Mouse (Mus musculus) testis, postnatal 14 days (tissue): Measurements from ENCODE around the gene Rgma.
A peak's percentile ranks its signal among the peaks of the same experiment; 100 is the strongest.

Experiments
- DNase-seq: peaks from one replicate; pipeline ENCODE4 v3.0.0; 2021; ENCODE audit warnings: low spot score

The Rgma gene

DNA sequence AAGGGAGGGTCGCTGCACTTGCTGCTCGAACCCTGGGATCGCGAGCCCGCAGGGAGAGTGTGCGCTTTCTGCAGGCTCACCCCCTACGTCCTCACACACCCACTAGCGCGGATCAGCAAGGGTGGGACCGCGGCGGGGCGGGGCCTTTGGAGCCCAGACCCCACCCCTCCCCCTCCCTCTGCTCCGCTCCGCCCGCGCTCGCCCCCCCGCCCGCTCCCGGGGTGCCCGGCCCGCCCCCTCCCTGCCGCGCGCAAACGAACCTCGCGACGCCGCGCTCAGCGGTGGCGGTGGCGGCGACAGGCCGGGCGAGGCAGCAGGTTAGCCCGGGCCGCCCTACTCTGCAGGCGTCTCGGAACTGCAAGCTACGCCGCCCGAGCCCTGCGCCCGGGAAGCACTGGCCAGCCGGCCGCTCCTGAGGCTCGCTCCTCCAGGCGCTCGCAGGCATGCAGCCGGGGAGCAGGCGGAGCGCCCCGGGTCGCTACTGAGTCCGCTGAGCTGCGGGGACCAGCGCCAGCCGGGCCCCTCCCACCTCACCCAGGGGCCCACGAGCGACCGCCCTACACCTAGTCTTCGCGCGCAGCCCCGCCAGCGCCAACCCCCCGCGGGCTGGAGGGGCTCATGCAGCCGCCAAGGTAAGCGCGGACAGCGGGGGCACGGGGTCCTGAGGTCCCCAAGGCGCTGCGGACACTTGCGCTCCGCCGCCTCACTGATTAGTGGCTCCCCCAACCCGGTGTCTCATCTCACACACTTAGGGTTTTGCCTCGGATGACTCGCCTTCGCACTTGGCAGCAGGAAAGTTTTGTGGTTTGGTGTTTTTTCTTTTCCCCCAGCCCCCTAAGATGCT lies at the start of gene Rgma:
Gene Rgma, plus strand, starts transcription at position 253 of the 844 bp plus-strand sequence.
- peak; percentile 74 for DNase-seq

DNA sequence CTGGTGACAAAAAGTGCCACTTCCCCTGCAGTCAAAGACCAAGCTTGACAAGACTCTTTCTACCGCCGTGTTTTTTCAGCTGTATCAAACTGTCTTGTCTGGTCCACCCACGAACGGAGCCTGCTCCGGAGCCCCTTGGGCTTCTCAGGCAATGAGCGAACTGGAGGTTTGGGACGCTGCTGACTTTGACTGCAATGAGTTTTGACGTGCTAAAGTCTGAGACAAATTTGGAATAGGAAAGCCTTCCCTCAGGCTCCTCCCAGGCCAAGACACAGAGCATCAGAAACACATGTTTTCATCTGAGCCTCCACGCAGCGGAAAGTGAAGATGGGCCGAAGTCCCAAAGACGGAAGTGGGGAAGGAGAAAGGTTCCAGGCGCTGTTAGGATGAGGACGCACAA lies 49.1 kb upstream of the Rgma start:
- DNase-seq, result no peak

DNA sequence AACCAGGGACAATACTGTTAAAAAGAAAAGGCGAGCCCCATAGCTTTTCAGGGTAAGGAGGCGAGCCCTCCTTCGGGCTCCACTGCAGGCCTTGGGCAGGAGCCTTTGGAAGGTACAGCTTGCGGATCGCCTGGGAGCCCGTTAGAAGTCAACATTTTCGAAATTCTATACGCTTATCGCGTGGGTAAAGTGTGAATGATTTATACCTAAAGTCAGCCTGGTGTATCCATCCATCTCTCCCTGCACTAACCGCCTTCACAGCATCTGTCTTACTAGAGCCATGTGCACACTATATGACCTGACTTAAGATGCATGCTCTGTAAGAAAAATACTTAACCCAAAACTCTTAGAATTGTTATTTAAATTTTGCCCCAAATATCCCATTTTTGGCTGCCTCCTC lies 48.6 kb upstream of the Rgma start:
- no peak for DNase-seq

DNA sequence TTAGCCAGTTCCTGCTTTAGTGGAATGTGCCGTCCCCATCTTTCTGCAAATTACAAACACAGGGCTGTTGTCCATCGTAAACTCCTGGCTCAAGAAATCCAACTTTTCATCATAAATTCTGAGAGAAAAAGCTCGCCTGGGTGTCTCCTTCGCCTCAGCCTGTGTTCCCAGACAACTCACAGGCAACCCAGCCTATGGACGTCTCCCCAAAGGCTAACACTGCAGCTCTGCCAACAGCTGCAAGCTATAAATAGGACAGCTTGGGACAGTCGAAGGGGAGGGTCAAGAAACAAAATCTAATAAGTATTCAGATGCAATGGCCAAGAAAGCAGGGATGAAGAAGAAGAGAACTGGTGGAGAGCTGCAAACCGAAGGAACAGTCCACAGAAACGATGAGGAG lies 48.1 kb upstream of the Rgma start:
- DNase-seq, result no peak

- no peak for DNase-seq
Measured at GRCm38 (mm10) chr7:73327652-73328051, 47.7 kb upstream of the Rgma start.

GRCm38 (mm10) chr7:73328653-73329207 lies 46.6 kb upstream of the Rgma start:
- DNase-seq, result no peak

DNA sequence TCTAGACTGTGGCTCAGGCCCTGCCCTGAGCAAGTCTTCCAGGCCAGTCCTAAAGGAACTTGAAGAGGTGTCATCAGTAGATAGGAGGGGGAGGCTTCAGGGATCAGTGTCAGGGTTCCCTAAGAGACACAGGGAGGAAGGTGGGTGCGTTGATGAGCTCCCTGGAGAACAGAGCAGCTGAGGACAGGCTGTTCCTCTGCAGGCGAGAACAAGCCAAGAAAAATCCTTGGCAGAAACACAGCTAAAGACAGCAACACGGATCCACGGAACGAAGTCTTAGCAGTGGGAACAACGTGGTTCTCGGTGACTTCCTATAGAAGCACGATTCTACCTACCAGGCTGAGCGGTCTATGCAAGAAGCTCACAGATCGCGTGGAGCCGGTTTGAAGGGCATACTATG lies 44.6 kb upstream of the Rgma start:
- DNase-seq, result peak; percentile 74

DNA sequence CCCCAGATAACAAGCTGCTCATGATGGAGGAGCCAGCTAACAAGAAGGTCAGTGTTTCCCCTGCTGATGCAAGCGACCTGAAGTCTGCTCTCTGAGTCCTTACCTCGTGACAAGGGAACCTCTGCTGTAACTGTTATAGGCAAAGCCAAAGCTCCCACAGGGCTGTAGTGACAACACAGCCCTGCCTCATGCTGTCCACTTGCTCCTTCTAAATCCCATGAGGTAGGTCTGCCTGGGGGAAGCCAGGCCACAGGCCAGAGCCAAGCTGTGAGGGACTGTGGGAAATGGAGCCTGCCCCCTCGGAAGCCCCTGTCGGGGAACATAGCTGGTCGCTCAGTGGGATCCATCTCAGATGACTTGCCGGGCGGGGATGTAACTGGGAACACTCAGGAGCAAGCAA lies 43.7 kb upstream of the Rgma start:
- peak; percentile 48 for DNase-seq

- no peak for DNase-seq
Measured at GRCm38 (mm10) chr7:73333398-73333988, 41.8 kb upstream of the Rgma start.

- peak; percentile 74 for DNase-seq
Measured at GRCm38 (mm10) chr7:73334883-73335282, 40.4 kb upstream of the Rgma start.

DNA sequence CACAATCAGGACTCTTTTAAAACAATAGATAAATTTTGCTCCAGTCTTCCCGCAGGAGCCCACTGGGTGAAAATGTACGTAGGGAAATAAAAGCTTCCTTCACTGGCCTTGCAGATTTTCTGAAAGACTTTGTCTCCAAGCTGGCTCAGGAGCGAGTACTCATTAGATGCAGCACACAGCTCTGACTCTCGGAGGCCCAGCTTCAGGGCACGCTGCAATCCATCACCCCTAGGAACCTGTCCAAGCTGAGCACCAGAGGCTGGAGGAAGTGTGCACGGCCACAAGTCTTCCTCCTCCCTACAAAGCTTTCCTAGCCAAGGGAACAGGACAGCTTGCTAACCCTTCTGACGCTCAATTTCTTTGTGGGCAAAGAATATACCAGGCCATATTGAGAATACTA lies 38.9 kb upstream of the Rgma start:
- peak; percentile 30 for DNase-seq

GRCm38 (mm10) chr7:73338353-73338752 lies 37.0 kb upstream of the Rgma start:
- no peak for DNase-seq

DNA sequence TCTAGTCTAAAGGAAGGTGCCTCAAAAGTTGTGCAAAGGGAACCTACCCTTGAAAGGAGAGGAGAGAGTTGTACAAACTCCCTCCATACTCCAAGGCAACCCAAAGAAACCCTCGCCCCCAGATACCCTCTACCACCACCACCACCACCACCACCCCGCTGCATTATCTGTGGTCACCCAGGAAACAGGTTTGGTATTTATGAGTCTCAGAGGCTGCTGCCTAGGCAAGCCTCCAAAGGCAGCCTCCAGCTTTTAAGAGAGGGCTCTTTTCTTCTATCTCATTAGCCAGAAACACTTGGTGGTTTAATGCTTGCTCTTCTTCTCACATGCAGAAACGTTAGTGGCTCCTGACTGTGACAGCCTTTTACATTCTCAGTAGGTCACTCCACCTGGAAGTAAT lies 31.5 kb upstream of the Rgma start:
- DNase-seq, result no peak

GRCm38 (mm10) chr7:73348585-73349124 lies 26.7 kb upstream of the Rgma start:
- no peak for DNase-seq

- no peak for DNase-seq
Measured at GRCm38 (mm10) chr7:73349158-73349557, 26.2 kb upstream of the Rgma start.

- DNase-seq, result no peak
Measured at GRCm38 (mm10) chr7:73355229-73355628, 20.1 kb upstream of the Rgma start.

GRCm38 (mm10) chr7:73356901-73357300 lies 18.4 kb upstream of the Rgma start:
- no peak for DNase-seq

DNA sequence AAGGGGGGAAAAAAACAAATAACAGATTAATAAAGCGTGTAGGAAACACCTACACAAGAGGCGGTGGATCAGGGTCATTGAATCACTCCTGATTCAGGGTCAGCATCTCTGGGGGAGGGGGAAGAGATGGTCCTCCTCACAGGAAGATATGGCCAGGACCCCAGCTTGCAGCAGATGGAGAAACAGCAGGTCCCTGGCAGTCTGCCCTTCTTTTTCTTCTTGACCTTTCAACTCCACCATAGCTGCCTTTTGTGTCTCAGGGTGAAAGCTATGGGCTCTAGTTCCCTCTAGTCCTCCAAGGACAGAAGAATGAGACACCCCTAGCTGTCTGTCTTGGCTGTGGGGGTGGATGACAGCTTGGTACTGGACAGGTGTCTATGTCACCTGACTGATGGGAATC lies 17.7 kb upstream of the Rgma start:
- DNase-seq, result no peak

DNA sequence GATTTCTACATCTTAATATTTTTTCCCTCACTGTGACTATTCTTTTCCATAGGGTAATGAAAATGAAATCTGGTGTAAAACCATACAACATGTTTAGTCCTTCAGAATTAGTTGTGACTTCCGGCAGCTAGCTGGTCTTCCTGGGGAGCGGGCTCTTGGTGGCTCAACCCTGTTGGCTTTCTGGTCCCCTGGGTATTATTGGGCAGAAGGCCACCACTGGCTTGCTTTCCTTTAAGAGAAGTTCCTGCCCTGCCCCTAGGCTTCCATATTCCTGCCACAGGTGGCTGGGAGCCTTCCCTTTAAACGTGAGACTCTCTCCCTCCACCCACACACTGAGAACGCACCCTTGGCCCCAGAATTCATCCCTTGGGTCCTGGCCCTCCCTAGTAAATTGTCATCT lies 9.8 kb upstream of the Rgma start:
- no peak for DNase-seq

- no peak for DNase-seq
Measured at GRCm38 (mm10) chr7:73365965-73366364, 9.3 kb upstream of the Rgma start.

DNA sequence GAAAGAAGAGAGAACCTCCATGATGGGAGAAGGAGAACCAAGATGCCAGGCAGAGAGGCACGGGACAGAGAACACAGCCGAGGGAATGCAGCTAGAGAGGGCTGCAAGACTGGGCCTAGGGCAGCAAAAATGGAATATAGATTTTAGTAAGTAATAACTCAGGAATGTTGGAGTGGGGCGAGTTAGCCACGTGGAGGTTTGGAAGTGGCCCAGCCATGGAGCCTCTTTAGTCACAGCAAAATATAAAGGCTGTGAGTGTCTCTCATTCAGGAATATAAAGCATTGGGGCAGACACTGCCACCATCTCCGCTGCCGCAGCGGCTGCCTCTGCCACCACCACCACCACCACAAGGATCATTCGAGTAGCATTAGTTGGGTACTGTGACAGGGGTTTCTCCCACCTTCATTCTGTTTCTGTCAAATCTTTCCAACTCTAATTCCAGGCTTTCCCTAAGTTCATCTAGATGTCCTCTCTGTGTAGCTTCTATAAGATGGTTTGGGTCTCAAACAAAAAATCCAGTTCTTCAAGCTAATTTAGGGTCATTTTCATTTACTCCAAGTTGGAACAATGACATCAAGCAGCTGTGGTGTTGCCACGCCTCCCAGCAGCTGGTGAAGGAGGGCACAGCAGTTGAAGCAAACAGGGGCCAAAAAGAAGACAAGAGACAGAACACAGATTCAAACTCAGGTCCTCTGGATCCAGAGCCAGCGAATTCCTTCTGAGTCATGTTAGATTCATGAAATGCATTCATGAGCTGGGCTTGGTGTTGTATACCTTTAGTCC lies 7.4 kb upstream of the Rgma start:
- no peak for DNase-seq

GRCm38 (mm10) chr7:73369992-73370391 lies 5.3 kb upstream of the Rgma start:
- DNase-seq, result no peak
